Mouse (Mus musculus): Measurements from ENCODE around the gene Syne4.

Syne4 gene

DNA sequence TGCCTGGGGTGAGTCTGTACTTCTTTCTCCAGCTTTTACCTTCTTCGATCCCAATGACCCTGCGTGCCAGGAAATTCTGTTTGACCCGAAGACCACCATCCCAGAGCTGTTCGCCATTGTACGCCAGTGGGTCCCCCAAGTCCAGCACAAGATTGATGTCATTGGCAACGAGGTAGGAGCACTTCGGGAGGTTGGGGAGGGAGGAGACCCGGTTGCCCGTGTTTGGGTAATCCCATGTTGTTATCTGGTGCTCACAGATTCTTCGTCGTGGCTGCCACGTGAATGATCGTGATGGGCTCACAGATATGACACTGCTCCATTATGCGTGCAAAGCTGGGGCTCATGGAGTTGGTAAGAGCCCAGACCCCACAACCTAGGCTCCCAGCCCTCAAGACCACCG lies 17.8 kb upstream of the Syne4 start:
- DNase-seq (ENCODE audit: low read depth, low spot score) = no peak

DNA sequence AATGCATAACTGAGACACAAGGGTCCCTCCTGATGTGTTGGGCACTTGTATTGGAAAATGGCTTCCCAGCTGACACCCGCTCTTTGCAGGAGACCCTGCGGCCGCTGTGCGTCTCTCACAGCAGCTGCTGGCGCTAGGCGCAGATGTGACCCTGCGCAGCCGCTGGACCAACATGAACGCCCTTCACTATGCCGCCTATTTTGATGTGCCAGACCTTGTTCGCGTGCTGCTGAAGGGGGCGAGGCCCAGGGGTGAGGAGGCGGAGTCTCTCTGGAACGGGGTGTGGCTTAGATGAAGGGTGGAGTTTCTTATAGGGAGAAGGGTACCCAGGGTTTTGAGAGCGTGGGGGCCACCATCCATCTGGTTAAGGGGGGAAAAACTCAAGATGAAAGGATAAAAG lies 17.3 kb upstream of the Syne4 start:
- DNase-seq (ENCODE audit: low read depth, low spot score) = no peak

DNA sequence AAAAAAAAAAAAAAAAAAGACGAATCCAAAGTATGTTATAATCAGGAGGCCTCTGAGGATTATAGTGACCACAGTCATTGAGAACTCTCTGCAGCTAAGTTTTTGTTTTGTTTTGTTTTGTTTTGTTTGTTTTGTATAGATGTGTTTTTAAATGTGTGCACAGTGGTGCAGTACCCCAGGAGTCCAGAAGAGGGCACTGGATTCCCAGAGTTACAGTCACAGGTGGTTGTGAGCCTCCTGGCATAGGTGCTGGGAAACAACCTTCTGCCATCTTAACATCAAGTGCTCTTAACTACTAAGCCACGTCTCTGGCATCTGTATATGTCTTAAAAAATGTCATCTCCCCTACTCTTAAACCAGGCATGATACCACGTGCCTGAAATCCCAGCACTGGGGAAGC lies 13.7 kb upstream of the Syne4 start:
- no peak for DNase-seq (ENCODE audit: low read depth, low spot score)

DNA sequence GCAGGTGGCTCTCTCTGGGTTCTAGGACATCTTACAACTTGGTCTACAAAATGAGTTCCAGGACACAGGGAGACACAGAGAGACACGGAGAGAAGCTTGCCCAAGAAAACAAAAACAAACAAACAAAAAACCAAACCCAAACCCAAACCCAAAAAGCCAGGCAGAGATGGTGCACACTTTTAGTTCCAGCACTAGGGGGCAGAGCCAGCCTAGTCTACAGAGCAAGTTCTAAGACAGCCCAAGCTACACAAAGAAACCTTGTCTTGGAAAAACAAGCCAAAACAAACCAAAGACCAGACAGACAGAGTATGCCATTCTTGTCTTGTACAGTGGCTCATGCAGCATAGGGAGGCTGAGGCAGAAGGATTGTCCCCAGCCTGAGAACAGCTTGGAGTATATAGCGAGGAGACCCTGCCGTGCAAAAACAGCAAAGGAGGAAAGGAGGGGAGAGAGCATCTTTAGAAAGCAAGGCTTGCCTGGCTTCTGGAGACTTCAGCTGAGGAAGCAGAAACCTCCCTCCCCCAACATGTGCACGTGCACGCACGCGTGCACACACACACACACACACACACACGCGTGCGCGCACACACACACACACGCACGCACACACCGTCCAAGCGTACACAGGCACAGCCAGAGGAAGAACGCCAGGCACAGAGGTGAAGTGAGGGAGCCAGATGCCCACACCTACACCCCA lies 8.4 kb upstream of the Syne4 start:
- DNase-seq (ENCODE audit: low read depth, low spot score) = no peak

DNA sequence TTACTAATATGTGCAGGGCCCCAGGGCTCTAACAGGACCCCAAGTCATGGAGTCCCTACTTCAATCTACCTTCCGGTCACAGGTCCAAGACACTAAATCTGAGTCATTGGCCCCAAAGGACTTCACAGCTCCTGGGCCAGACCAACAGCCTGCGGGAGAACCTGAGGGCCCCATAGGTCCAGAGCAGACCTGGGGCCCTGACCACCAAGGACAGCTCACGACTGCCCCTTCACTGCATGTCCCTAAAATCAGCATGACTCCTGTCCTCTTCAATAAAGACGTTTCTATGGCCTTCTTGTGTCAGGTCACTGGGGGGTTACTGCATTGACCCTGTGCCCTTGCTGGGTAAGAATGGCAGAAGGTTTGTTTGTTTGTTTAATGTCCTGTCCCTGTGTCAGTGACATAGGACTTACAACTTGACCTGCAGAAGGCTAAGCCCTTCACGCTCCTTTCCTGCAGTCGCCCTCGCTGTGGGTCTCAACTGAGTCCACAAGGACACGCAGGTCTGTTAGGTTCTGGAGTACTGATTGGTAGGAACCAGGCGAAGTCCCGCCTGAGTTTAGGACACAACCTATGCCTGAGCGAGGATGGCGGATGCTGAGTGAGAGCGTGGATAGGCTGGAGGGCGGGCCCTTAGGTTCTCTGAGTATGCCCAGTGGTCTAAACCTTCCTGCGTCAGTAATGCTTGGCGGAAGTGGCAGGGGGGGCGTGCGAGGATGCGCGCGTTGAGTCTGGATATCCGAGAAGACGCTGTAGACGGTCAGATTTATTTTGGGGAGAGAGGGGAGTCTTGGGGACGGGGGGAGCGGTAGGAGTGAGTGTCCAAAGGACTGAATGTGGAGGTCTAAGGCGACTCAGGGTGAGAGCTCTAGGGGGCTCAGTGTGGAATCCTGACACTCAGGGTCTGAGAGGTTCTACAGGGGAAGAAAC lies 6.3 kb upstream of the Syne4 start, which contains the start of gene Alkbh6:
TSS of gene Alkbh6 (plus strand) at position 642 of the 930 bp plus-strand sequence.
- peak; percentile 85 for DNase-seq (ENCODE audit: low read depth, low spot score)

DNA sequence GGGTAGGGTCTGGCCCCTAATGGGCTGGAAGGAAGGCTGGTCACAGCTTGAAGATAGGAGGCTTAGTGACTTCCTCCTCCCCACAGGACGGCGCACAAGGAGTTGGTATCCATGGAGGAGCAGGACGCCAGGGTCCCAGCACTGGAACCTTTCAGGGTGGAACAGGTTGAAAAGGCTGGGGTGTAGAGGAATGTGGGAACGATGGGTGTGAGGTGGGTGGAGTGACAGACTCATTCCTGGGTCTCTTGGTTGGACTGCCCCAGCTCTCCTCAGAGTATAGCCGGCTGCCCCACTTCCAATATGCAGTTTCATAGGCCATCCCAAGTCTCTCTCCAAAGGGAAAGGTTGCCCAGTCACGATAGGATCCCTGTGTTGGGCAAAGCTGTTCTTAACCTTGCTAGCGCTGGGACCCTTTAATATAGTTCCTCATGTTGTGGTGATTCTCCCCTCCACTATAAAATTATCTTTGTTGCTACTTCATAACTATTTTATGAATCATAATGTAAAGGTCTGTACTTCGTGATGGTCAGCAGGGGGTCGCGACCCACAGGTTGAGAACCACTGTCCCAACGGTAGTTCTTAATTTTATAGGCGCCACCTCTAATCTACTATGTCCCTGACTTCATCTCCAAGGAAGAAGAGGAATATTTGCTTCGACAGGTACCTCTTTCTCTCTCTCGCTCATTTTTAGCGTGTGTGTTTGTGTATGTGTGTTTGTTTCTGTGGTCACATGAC lies 5.0 kb upstream of the Syne4 start:
- DNase-seq (ENCODE audit: low read depth, low spot score) = no peak

DNA sequence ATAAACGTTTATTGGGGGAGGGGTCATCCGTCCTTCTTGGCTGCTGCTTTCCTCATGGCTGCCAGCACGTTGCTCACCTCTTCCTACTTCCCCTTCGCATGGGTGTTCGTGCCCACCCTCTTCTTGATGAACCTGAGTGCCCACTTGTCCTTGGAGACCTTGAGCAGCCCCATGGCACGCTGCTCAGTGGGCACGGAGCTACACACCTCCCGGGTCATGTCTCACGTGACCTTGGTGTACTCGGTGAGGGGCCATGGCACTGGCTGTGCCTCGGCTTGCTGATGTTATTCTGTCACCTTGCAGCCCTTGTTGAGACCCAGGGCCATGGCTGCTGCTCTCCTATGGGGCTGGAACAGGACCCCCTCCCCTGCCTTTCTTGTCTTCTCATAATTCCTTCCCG lies 4.5 kb upstream of the Syne4 start:
- no peak for DNase-seq (ENCODE audit: low read depth, low spot score)

DNA sequence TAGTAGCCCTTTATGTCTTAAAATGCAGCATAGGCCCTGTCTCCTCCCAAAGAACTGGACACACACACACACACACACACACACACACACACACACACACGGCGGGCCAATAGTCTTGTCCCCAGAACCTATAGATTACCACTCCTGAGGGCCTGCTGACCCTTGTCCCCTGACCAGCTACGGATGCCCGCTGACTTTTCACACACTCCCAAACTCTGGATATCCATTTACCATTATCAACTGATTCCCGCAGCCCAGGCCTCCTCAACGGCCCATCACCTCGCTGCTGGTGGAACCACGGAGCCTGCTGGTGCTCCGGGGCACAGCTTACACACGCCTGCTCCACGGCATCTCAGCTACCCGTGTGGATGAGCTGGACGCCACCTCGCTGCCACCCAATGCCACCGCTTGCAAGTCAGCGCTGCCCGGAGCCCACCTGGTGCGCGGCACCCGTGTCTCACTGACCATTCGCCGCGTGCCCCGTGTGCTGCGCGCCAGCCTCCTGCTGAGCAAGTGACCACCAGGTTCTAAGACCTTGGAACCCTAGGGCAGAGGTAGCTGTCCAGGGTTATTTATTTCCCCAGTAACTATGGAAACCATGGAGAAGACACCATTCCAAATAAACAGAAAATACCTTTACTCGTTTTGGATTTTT lies 814 bp upstream of the Syne4 start:
- no peak for DNase-seq (ENCODE audit: low read depth, low spot score)

DNA sequence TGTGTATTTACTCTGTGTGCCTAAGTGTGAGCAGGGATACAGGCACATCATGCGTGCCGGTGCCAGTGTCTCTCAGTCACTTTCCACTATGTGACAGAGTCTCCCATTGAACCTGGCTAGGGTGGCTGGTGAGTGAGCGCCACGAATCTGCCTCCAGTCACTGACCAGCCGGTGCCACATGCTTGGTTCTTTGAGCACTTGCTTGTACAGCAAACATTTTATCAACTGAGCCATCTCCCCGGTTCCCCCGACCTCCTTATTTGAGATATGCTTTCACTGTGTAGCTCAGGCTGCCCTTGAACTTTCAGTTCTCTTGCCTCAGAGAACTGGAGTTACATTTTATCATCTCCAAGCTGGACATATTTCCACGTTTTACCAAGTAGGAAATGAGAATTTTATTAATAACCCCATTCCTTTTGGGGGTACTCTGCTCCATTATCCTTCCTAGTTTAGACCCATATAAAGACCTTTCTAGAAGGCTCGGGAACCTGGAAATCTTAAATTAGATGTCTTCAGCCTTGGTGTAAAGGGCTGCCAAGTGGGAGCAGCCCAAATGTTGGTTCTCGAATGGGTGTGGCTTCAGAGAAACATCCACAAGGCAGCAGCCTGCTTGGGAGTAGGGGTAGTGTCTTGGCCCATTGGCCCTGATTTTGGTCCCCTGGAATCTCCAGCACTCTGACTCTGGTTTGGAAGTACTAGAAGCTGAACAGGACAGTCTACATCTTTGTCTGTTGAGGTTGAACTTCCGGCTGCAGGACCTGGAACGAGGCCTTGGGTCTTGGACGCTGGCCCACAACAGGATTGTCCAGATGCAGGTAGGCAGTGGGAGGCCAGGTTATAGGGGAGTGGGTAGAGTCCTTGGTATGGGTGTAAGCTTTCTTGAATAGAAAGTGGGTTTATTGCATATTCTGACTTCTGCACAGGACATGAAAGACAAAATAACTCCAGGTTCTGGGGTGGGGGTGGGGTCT lies 1.2 kb downstream of the Syne4 start:
- DNase-seq (ENCODE audit: low read depth, low spot score) = no peak

DNA sequence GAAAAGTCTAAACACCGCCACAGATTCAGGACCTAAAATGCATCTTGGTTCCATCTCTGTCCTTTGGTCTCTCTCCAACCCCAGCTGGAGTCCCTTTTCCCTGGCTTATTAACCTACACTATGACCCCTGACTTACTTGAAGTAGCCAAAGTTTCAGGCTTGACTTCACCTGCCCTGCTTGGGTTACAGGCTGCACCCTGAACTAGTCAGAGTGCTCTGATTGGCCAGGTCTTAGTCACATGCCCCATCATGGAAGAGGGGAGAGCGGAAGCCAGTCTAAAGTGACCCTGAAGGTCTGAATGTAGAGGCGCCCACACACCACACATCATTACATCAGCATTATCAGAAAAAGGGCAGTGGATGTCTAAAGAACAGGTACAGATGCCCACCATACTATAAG lies 3.5 kb downstream of the Syne4 start:
- no peak for DNase-seq (ENCODE audit: low read depth, low spot score)

DNA sequence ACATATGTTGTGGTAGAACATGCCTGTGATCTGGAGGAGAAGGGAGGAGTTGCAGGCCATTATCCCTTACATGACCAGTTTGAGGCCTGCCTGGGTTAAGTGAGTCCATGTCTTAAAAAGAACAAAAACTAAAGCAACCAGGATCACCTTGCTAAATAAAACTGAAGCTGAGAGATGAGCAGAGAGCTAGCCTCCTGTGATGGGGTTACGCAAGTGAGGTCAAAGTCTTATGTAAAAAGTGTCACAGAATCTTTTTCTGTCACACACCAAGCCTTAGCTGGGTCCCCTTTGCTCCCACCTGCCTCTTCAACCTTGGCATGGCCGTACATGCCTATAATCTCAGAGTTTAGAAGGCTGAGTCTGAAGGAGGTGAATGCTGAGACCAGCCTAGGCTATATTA lies 6.3 kb downstream of the Syne4 start:
- DNase-seq (ENCODE audit: low read depth, low spot score) = no peak

DNA sequence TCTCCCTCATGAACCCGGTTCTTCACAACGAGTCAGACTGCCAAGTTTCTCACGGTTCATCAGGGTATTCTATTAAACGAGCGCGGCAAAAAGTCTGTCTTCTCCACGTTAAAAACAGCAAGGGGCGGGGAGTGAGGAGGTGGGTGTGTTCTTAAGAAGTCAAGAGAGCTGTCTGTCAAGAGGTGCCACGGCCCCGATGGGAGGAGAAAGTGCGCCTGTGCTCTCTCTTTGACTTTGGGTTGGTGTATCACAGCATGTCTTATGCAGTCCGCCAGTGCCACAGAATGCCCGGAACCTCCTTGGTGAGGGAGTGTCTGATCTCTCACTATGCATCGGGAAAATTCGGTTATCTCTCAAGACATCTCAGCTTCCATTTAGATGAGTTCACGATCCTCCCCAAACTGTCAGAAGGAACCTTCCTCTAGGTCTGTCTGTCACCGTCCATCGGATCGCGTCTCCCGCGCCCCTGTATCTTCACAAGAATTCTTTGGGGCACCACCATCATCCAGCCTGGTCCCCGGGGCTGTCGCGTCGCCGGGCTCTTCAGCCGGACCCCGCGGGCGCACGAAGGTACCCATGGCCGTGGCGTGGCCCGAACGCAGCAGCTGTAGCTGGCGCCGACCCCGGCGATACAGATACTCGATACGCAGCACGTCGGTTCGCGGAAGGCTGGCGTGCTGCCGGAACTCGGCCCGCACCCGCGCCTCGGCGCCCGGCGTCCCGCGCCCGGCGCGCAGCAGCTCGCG lies 7.1 kb downstream of the Syne4 start, which contains the start of gene E130208F15Rik:
TSS of gene E130208F15Rik (plus strand) at position 202 of the 746 bp plus-strand sequence.
- no peak for DNase-seq (ENCODE audit: low read depth, low spot score)

DNA sequence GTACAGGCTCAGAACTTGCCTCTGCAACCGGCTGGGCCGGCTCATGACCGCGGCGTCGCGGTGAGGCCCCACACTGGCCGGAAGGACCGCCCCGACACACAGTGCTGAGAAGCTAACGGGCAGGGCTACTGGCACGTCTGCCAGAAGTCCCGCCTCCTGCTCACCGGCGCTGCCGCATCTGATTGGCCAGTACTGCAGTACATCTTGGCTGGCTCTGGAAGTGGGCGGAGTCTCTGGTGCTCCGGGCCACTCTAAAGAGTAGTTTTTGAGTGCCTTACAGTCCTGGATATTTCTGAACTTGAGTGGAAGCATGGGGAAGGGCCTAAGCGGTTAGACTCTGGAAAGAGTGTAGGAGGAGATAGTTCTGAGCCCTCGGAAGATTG lies 7.7 kb downstream of the Syne4 start:
- peak; percentile 92 for DNase-seq (ENCODE audit: low read depth, low spot score)

DNA sequence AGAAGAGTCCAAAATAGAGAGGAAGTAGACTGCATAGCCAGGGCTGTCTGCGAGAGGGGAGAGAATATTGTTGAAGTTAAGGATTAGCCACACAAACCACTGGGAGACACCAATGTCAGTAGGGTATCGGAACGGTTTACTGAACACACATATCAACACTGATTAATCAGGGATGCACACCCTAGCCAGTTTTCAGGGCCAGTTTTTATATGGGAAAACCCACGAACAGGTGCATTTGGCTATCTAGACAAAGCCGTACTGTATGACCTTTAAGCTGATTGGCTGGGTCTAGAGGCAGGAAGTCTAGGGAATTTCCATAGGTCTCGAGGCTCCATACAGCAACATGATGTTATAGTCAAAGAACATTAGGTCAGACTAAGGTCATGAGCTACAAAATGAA lies 8.3 kb downstream of the Syne4 start:
- no peak for DNase-seq (ENCODE audit: low read depth, low spot score)

DNA sequence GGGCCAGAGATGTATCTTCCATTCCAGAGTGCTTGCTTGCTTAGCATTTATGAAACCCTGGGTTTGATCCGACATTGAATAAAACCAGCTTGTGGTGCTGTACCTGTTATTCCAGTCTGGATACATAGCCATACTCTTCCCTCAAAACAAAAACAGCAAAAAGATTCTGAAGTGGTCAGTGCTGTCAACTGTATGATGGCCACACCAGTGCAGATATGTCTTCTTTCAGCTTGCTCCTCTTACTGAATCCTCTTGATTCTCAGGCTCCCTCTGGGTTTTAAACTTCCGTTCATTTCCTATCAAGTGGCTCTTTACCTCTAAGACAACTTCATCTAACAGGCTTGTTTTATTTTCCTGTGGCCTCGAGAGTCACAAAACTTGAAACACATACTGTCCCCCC lies 9.2 kb downstream of the Syne4 start, which contains the start of gene Sdhaf1:
TSS of gene Sdhaf1 (minus strand) at position 101 of the 400 bp plus-strand sequence.
- no peak for DNase-seq (ENCODE audit: low read depth, low spot score)

DNA sequence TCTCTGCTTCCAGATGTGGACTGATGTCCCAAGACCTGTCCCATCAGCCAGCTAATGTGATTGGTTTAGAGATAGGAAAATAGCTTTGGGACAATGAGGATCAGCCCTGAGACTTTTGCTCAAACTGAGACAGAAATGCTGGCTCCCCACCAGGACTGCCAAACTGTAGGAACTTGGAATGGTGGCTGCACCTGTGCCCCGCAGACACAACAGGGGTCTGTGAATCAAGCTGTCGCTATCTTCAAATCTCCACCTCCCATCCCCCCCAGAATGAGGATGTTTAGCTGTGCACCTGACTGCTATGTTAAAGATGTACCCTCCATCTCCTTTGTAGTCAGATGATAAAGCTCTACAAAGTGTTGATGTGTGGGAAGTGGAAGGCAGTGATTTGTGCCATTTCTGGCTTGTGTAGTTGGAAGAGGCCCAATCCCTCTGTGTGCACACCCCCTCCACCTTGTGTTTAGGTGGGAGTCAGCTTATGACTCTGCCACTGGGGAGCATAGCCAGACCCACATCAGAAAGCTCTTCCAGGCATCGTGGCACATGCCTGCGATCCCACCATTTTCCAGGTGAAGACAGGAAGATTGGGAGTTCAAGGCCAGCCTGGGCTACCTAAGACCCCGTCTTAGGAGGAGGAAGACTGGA lies 9.8 kb downstream of the Syne4 start:
- no peak for DNase-seq (ENCODE audit: low read depth, low spot score)

DNA sequence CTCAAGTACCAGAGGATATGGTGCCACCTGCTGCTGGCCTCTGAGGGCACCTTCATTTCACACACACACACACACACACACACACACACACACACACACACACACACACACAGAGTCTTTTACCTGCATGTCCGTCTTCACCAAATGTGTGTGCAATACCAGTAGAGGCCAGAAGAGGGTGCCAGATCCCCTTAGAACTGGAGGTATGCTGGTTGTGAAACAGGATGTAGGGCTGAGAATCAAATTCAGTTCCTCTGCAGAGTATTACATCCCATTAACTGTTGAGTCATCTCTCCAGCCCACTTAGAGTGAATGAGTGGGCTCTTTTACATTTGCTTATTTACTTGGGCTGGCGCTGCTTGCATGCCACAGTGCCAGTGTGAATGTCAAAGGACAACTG lies 10.8 kb downstream of the Syne4 start:
- no peak for DNase-seq (ENCODE audit: low read depth, low spot score)

DNA sequence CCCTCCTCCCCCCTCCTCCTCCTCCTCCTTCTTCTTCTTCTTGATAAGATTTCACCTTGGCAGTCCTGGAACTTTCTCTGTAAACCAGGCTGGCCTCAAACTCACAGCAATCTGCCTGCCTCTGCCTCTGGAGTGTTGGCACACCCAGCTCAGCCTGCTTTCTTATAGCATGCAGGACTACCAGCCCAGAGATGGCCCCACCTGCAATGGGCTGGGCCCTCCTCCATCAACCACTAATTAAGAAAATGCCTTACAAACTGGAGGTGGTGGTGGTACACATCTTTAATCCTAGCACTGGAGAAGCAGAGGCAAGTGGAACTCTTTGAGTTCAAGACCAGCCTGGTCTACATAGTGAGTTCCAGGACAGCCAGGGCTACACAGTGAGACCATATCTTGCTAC lies 11.8 kb downstream of the Syne4 start:
- no peak for DNase-seq (ENCODE audit: low read depth, low spot score)

DNA sequence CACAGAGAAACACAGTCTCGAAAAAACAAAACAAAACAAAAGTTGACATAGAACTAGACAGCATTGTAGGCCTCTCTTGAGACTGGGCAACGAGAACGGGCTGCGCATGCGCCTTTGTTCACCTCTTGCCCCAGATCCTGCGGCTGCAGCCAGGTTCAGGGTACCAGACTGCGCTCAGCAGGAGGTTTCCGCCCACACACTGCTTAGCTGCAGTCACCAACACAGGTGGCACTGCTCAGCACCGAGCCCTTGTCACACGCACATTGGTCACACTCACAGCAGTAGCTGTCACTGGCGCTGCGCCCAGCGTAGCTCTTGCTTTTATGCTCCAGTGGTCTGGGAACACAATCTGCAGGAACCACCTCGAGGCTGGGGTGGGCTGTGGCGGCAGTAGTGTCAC lies 12.5 kb downstream of the Syne4 start:
- DNase-seq (ENCODE audit: low read depth, low spot score) = no peak
